Mouse (Mus musculus) CH12F3 (cell line): ENCODE results near the gene Hist1h4b.

Experiments used
- in situ Hi-C: fragments of 300-500 bp; cut with MboI; formaldehyde crosslinking; loops from 2 replicates; pipeline ENCODE4 v1.14.3; 2020; ENCODE audit warnings: low sequenced_read_pairs

Hist1h4b gene

DNA sequence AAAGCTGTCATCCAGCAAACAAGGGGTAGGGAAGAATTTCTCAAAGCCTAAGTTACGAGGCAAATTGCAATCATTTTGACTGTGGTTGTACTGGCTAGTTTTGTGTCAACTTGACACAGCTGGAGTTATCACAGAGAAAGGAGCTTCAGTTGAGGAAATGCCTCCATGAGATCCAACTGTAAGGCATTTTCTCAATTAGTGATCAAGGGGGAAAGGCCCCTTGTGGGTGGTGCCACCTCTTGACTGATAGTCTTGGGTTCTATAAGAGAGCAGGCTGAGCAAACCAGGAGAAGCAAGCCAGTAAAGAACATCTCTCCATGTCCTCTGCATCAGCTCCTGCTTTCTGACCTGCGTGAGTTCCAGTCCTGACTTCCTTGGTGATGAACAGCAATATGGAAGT, 12.8 kb downstream of the Hist1h4b start, which contains the start of gene Trim38:
Gene Trim38 (plus strand): TSS at position 301 of the 400 bp plus-strand sequence.
- in situ Hi-C loops = loop anchor here (25.0 kb wide), 1 partner anchor 1732 kb away; the partner anchor contains the start of genes Hist1h2ag, Hist1h2ah, Hist1h2bj and Hist1h2bk

DNA sequence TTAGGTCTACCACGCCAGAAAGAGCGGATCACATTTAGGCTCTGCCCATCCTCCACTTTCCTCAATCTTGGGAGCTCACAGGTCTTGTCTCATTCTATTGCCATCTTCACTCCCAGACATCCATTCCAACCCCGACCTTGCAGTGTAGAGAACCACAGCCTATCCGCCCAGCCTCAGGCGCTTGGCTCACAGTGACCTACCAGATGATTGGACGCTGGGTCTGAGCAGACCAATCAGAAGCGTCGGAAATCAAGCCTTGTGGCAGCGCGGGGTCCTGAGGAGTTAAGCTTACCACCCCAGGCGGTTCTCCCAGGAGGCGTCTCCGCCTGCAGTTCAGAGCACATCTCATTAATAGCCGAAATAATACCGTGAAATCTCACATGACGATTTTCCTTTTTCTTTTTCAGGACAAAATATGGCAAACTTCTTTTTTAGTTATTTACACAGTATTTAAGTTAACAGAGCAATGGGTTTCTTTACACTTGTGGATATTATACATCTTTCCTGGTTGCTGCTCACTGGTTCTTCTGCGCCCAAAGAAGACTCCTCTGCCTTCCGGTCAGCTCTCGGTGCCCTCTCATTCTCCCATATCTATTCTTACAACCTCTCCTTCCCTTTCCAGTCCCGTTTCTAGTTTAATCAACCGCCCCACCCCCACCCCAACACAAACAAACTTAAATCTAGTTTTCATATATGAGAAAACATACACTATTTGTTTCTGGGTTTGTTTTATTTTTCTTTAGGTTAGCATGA, 15.9 kb downstream of the Hist1h4b start:
- in situ Hi-C loops = loop anchor here (25.0 kb wide), 1 partner anchor 1735 kb away; the partner anchor contains the start of genes Hist1h2ag, Hist1h2ah, Hist1h2bj and Hist1h2bk

DNA sequence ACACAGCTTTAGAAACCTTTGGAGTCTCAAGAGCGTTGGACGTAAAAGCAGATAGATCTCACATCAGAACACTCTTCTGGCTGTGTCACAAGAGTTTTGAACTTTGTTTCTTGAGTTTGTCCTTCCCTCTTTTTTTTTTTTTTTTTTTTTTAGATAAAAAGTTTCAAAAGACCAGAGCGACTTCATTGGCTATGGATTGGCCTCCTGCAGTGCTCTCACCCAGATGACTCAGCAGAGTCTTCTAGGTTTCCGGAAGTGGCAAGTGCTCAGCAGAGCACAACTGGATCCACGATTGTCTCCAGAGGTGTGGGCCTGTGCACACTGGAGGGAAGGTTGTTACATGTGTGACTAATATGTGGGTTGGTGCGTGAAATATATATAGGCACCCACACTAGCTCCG, 21.5 kb downstream of the Hist1h4b start:
- in situ Hi-C loops = no loop called here

DNA sequence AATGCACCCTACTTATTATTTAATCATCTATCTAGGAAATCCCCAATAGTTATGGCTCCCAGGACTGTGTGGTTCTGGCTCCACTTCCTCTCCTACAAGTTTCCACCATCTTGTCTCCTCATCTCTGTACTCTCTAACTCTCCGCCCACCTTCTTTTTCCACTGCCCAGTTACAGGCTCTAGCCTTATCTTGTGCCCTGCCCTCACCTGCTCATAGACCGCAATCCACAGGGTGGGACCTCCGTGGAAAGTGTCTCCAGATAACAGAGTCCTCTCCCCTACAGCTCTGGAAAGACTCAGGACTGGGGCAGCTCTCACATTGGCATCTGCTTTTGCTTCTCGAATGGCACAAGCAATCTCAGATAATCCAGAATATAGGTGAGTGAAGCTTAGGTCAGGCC, 22.2 kb downstream of the Hist1h4b start:
- in situ Hi-C loops = no loop called here

DNA sequence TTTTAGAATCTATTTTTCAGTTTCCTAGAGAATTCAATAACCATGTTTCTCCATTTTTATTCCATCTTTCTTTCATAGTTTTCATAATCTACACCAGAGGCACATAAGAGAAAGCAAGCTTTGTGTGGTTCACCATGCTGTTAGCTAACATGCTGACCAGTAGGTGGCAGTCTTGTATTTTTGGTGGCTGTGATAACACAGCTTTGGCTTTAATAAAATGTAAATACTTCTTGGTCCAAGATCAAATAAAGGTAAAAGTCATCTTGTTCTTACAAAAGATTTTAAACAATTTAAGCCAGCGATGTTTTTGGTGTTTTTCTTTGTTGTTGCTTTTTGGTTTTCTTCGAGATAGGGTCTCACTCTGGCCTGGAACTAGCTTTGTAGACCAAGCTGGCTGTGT, 35.7 kb downstream of the Hist1h4b start:
- in situ Hi-C loops = no loop called here

DNA sequence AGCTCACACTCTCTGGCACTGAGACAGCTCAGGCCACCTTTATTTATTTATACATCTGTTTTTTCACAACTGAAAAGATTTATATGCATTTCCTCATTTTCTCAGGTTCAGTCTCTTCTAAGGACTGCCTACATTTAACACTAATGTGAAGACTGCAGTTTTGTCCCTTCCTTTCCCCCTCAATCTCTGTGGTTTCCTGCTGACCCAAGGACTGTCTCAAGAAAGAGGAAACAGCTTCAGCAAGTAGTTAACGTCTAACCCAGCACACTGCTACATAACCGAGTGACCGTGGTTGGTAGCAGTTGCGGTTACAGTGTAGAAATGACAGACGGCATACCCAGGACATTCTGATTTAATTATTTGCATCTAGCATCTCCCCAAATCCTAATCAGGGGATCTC, 42.6 kb downstream of the Hist1h4b start:
- in situ Hi-C loops = no loop called here

DNA sequence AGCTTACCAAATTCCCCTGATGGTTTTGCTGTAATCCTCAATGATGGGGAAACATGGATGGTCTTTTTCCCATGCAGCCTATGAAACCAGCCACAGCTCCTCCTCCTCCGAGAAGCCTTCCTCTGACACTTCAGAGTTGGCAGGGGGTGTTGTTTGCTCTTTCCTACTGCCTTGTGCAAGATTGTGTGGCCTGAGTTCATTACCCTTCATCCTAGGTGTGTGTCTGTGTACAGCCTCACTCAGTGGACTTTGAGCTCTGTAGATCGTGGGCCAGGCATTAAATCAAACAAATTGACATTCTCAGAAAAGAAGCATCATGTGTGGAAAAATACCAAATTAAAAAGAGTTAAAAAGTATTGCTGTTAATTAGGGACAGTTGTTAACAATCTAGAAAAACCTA, 47.7 kb downstream of the Hist1h4b start:
- in situ Hi-C loops = no loop called here

DNA sequence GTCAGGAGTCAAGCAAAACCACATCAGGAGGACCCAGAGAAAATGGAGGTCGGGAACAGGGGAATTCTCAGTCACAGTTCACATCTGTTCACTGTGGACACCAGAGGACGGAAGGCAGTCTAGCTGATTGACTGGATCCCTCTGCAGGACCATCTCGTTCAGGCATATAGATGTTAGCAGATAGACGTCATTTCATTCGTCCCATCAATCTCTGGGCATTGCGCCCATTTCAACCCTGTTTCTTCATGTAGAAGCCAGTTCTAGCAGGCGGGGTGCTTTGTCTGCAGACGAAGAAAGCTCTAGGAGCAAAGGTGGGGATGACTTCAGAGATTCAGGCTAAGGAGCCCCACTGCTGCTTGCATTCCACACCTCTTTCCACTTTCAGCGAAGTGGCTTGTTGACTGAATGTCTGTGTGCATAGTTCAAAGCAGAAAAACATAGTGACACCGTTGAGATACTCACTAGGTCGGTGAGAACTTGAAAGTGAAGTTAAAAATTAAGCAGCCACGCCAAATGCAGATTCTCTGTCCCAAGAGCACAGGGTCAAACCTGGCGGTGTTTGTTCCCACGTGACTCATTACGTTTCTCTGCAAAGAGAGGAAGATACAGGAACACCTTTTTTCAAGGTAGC, 49.7 kb downstream of the Hist1h4b start, which contains the start of gene Slc17a2:
Gene Slc17a2 (plus strand): TSS at position 572 of the 631 bp plus-strand sequence.
- in situ Hi-C loops = no loop called here
